Mouse (Mus musculus): ENCODE measurements around the gene Mmp9. TPM values are rescaled to one million over a fixed set of nuclear protein-coding genes. Genes with fewer than 3 reads are reported as not detected.

The Mmp9 gene
- total RNA-seq, 2 experiments from 2014 or later: 2.0 TPM; not detected in 1

- no peak for ATAC-seq (replicated peaks; ENCODE audit: low FRiP score, low TSS enrichment, poor library complexity, severe bottlenecking)
Observed at GRCm38 (mm10) chr2:164972646-164973045, 32.1 kb downstream of the Mmp9 start.

- no peak for ATAC-seq (replicated peaks; ENCODE audit: low FRiP score, low TSS enrichment, poor library complexity, severe bottlenecking)
Observed at GRCm38 (mm10) chr2:164975611-164976010, 35.0 kb downstream of the Mmp9 start.

GRCm38 (mm10) chr2:164979749-164980148 is 39.2 kb downstream of the Mmp9 start:
- ATAC-seq (replicated peaks; ENCODE audit: low FRiP score, low TSS enrichment, poor library complexity, severe bottlenecking): peak; percentile 65

- no peak for ATAC-seq (replicated peaks; ENCODE audit: low FRiP score, low TSS enrichment, poor library complexity, severe bottlenecking)
Observed at GRCm38 (mm10) chr2:164985962-164986361, 45.4 kb downstream of the Mmp9 start.

GRCm38 (mm10) chr2:164986371-164987027 is 45.9 kb downstream of the Mmp9 start:
- ATAC-seq (replicated peaks; ENCODE audit: low FRiP score, low TSS enrichment, poor library complexity, severe bottlenecking): no peak

- no peak for ATAC-seq (replicated peaks; ENCODE audit: low FRiP score, low TSS enrichment, poor library complexity, severe bottlenecking)
Observed at GRCm38 (mm10) chr2:164988777-164989176, 48.2 kb downstream of the Mmp9 start.

- ATAC-seq (replicated peaks; ENCODE audit: low FRiP score, low TSS enrichment, poor library complexity, severe bottlenecking): no peak
Observed at GRCm38 (mm10) chr2:164991111-164991510, 50.5 kb downstream of the Mmp9 start.

- ATAC-seq (replicated peaks; ENCODE audit: low FRiP score, low TSS enrichment, poor library complexity, severe bottlenecking): peak; percentile 68
Observed at GRCm38 (mm10) chr2:164991808-164992207, 51.2 kb downstream of the Mmp9 start.

- no peak for ATAC-seq (replicated peaks; ENCODE audit: low FRiP score, low TSS enrichment, poor library complexity, severe bottlenecking)
Observed at GRCm38 (mm10) chr2:164994156-164994555, 53.6 kb downstream of the Mmp9 start.

GRCm38 (mm10) chr2:164994659-164995428 is 54.3 kb downstream of the Mmp9 start:
- ATAC-seq (replicated peaks; ENCODE audit: low FRiP score, low TSS enrichment, poor library complexity, severe bottlenecking): no peak

GRCm38 (mm10) chr2:164995976-164996375 is 55.4 kb downstream of the Mmp9 start:
- ATAC-seq (replicated peaks; ENCODE audit: low FRiP score, low TSS enrichment, poor library complexity, severe bottlenecking): no peak

- no peak for ATAC-seq (replicated peaks; ENCODE audit: low FRiP score, low TSS enrichment, poor library complexity, severe bottlenecking)
Observed at GRCm38 (mm10) chr2:164996848-164997720, 56.5 kb downstream of the Mmp9 start.

GRCm38 (mm10) chr2:164997721-164998428 is 57.3 kb downstream of the Mmp9 start:
- no peak for ATAC-seq (replicated peaks; ENCODE audit: low FRiP score, low TSS enrichment, poor library complexity, severe bottlenecking)

- ATAC-seq (replicated peaks; ENCODE audit: low FRiP score, low TSS enrichment, poor library complexity, severe bottlenecking): no peak
Observed at GRCm38 (mm10) chr2:165001958-165002357, 61.4 kb downstream of the Mmp9 start.

GRCm38 (mm10) chr2:165003108-165003507 is 62.5 kb downstream of the Mmp9 start:
- no peak for ATAC-seq (replicated peaks; ENCODE audit: low FRiP score, low TSS enrichment, poor library complexity, severe bottlenecking)

GRCm38 (mm10) chr2:165004237-165004636 is 63.7 kb downstream of the Mmp9 start:
- no peak for ATAC-seq (replicated peaks; ENCODE audit: low FRiP score, low TSS enrichment, poor library complexity, severe bottlenecking)
